ENCODE assay signal across 23 mouse cellular contexts in the genomic region with DNA sequence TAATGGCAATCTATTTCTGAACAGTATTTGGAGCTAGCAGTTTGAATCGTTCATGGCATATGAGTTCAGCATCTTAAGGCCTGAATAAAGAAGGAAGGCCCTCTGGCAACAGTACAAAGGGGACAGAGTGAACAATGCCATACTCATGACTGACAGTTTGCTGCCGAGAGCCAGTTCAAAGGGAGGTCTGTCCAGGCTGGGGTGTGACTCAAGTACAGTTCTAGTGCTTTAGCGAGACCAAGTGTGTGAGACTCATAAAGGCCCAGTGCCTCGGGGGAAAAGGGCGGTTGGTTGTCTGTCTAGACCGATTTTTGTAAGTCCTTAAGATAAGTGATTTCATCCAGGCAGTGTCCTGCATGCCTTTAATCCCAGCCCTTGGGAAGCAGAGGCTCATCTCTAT. TPM values are rescaled to one million over a fixed set of nuclear protein-coding genes. Genes with fewer than 3 reads are reported as not detected.
DNase-seq lines count a peak whose midpoint lies in the region; ATAC-seq lines count a peak whose summit lies in the region.
"Had no signal": no experiment of that assay in that cellular context is flagged by ENCODE, and none has a peak within 500 bp of the region (broad histone marks: within the 10 kb centered on the region; RNA-seq: fewer than 3 reads in every experiment).

No protein-coding gene starts in this region.

- ATAC-seq in hindbrain, embryonic 14.5 days (ENCODE audit: low FRiP score), result no peak
- ATAC-seq in midbrain, embryonic 14.5 days (ENCODE audit: low FRiP score, low TSS enrichment), result no peak
- ATAC-seq in midbrain, embryonic 16.5 days, result no peak
- ATAC-seq in megakaryocyte-erythroid progenitor cell, adult 5-6 weeks (replicated peaks; ENCODE audit: low FRiP score, low TSS enrichment, poor library complexity, severe bottlenecking), result no peak
- ATAC-seq: forebrain, embryonic 13.5 days; intestine, postnatal 0 days had no signal

- H3K4me1 ChIP-seq in hindbrain, embryonic 10.5 days (replicated peaks), result no peaks in the 10 kb centered on the region
- H3K4me1 ChIP-seq in hindbrain, embryonic 14.5 days (replicated peaks; ENCODE audit: control insufficient read depth, insufficient read depth, low read length), result no peaks in the 10 kb centered on the region
- no peaks in the 10 kb centered on the region for H3K4me1 ChIP-seq in midbrain, embryonic 14.5 days (ENCODE audit: control insufficient read depth, insufficient read depth, low read length)
- no peaks in the 10 kb centered on the region for H3K4me1 ChIP-seq in midbrain, embryonic 16.5 days (ENCODE audit: control insufficient read depth, insufficient read depth, low read length)
- H3K4me1 ChIP-seq: embryonic facial prominence, embryonic 12.5 days; heart, embryonic 10.5 days; hindbrain, embryonic 15.5 days; limb, embryonic 12.5 days; lung, embryonic 15.5 days had no signal

- H3K4me2 ChIP-seq in hindbrain, embryonic 14.5 days (replicated peaks), result no peak overlapping the region
- H3K4me2 ChIP-seq in midbrain, embryonic 14.5 days (ENCODE audit: low read length), result no peak overlapping the region
- no peak overlapping the region for H3K4me2 ChIP-seq in midbrain, embryonic 16.5 days (ENCODE audit: low read length)
- H3K4me2 ChIP-seq: embryonic facial prominence, embryonic 12.5 days; forebrain, embryonic 13.5 days; hindbrain, embryonic 15.5 days; limb, embryonic 12.5 days; lung, embryonic 15.5 days had no signal

- peaks cover 21% of the 10 kb centered on the region for H3K36me3 ChIP-seq in hindbrain, embryonic 10.5 days
- H3K36me3 ChIP-seq in hindbrain, embryonic 14.5 days (replicated peaks; ENCODE audit: control insufficient read depth, insufficient read depth), result peaks cover 31% of the 10 kb centered on the region
- peaks cover 16% of the 10 kb centered on the region for H3K36me3 ChIP-seq in midbrain, embryonic 14.5 days (ENCODE audit: control insufficient read depth, insufficient read depth, low read length)
- H3K36me3 ChIP-seq in midbrain, embryonic 16.5 days (ENCODE audit: control insufficient read depth, insufficient read depth, low read length), result peaks cover 15% of the 10 kb centered on the region

- H3K9me3 ChIP-seq in hindbrain, embryonic 10.5 days, result no peaks in the 10 kb centered on the region
- H3K9me3 ChIP-seq in hindbrain, embryonic 14.5 days (ENCODE audit: control insufficient read depth, low read length), result no peaks in the 10 kb centered on the region
- H3K9me3 ChIP-seq in midbrain, embryonic 14.5 days (ENCODE audit: control insufficient read depth, low read length), result no peaks in the 10 kb centered on the region
- no peaks in the 10 kb centered on the region for H3K9me3 ChIP-seq in midbrain, embryonic 16.5 days (replicated peaks; ENCODE audit: control insufficient read depth, low read length, poor library complexity, severe bottlenecking)
- H3K9me3 ChIP-seq: embryonic facial prominence, embryonic 12.5 days; forebrain, embryonic 13.5 days; heart, embryonic 10.5 days; hindbrain, embryonic 15.5 days; limb, embryonic 12.5 days; lung, embryonic 15.5 days had no signal

- H3K27ac ChIP-seq in hindbrain, embryonic 10.5 days, result no peak overlapping the region
- no peak overlapping the region for H3K27ac ChIP-seq in hindbrain, embryonic 14.5 days
- H3K27ac ChIP-seq in midbrain, embryonic 14.5 days (replicated peaks; ENCODE audit: low read depth, low read length), result no peak overlapping the region
- H3K27ac ChIP-seq in midbrain, embryonic 16.5 days (ENCODE audit: low read length), result no peak overlapping the region
- H3K27ac ChIP-seq: embryonic facial prominence, embryonic 12.5 days; forebrain, embryonic 13.5 days; heart, embryonic 10.5 days; hindbrain, embryonic 15.5 days; limb, embryonic 12.5 days; liver, embryonic 14.5 days; lung, embryonic 15.5 days had no signal

- DNase-seq in hindbrain, embryonic 10.5 days (ENCODE audit: low spot score), result peak; percentile 13
- no peak for DNase-seq in hindbrain, embryonic 14.5 days (ENCODE audit: low spot score)
- DNase-seq in midbrain, embryonic 14.5 days, result peak; percentile 10
- DNase-seq in R1 (ENCODE audit: low read depth, low spot score), result peak; percentile 29
- DNase-seq in layer of hippocampus, postnatal 10 days (ENCODE audit: low spot score in 2 of 2), result no peak
- DNase-seq in thymus, postnatal 0 days (ENCODE audit: low spot score), result no peak
- DNase-seq: B cell, adult 2 months; cerebellum, adult 9-10 months; heart, postnatal 10 days; lung, postnatal 4 days; right cerebral cortex, adult 18-20 months; thymus, postnatal 4 days had no signal

- H3K9ac ChIP-seq in hindbrain, embryonic 14.5 days, result no peak overlapping the region
- H3K9ac ChIP-seq in midbrain, embryonic 14.5 days (replicated peaks; ENCODE audit: low read length), result no peak overlapping the region
- no peak overlapping the region for H3K9ac ChIP-seq in midbrain, embryonic 16.5 days (ENCODE audit: low read depth, low read length)
- H3K9ac ChIP-seq: embryonic facial prominence, embryonic 12.5 days; forebrain, embryonic 13.5 days; hindbrain, embryonic 15.5 days; limb, embryonic 12.5 days; liver, embryonic 14.5 days; lung, embryonic 15.5 days had no signal

- H3K27me3 ChIP-seq in hindbrain, embryonic 10.5 days (ENCODE audit: insufficient read depth, poor library complexity, severe bottlenecking), result no peaks in the 10 kb centered on the region
- no peaks in the 10 kb centered on the region for H3K27me3 ChIP-seq in hindbrain, embryonic 14.5 days (ENCODE audit: control insufficient read depth, insufficient read depth, low read length)
- H3K27me3 ChIP-seq in midbrain, embryonic 14.5 days (ENCODE audit: control insufficient read depth, insufficient read depth, low read length), result no peaks in the 10 kb centered on the region
- no peaks in the 10 kb centered on the region for H3K27me3 ChIP-seq in midbrain, embryonic 16.5 days (ENCODE audit: control insufficient read depth, insufficient read depth, low read depth, low read length)
- H3K27me3 ChIP-seq: embryonic facial prominence, embryonic 12.5 days; forebrain, embryonic 13.5 days; hindbrain, embryonic 15.5 days; limb, embryonic 12.5 days; lung, embryonic 15.5 days had no signal

- no peak overlapping the region for H3K4me3 ChIP-seq in hindbrain, embryonic 10.5 days
- H3K4me3 ChIP-seq in hindbrain, embryonic 14.5 days (replicated peaks; ENCODE audit: low read length), result no peak overlapping the region
- H3K4me3 ChIP-seq in midbrain, embryonic 14.5 days (replicated peaks; ENCODE audit: low read depth, low read length), result no peak overlapping the region
- no peak overlapping the region for H3K4me3 ChIP-seq in midbrain, embryonic 16.5 days (ENCODE audit: low read depth, low read length)
- H3K4me3 ChIP-seq: embryonic facial prominence, embryonic 12.5 days; erythroblast, embryonic 14.5 days; forebrain, embryonic 13.5 days; heart, embryonic 10.5 days; hindbrain, embryonic 15.5 days; limb, embryonic 12.5 days; lung, embryonic 15.5 days had no signal

- WGBS in hindbrain, embryonic 10.5 days, result 74% methylated on average over 6 of the region's 6 CpGs
- 51% methylated on average over 6 of the region's 6 CpGs for WGBS in hindbrain, embryonic 14.5 days
- 53% methylated on average over 6 of the region's 6 CpGs for WGBS in midbrain, embryonic 14.5 days
- WGBS in midbrain, embryonic 16.5 days, result 52% methylated on average over 6 of the region's 6 CpGs

RNA-seq across cellular contexts. Expression of a gene that starts 7.7 kb away (rescaled TPM):
- polyA plus RNA-seq in hindbrain, embryonic 10.5 days (2016; fragmentation: Nextera tagmentation; extraction: Ambion mirVana), result 33.9 and 35.8 TPM in 2 replicates
- 42.0 and 42.8 TPM in 2 replicates for polyA plus RNA-seq in hindbrain, embryonic 14.5 days (2014; fragmentation: Nextera tagmentation; extraction: Ambion mirVana)
- 32.5 and 43.3 TPM in 2 replicates for polyA plus RNA-seq in midbrain, embryonic 14.5 days (2014; fragmentation: Nextera tagmentation; extraction: Ambion mirVana)
- 37.6 and 38.2 TPM in 2 replicates for polyA plus RNA-seq in midbrain, embryonic 16.5 days (2015; fragmentation: Nextera tagmentation; extraction: Ambion mirVana)
- total RNA-seq in layer of hippocampus, postnatal 10 days (2021), result 10 to 100 TPM; 49.8 to 52.0 TPM
- 46.8 and 53.6 TPM in 2 replicates for polyA plus RNA-seq in thymus, postnatal 0 days (2015; fragmentation: Nextera tagmentation; extraction: Ambion mirVana)
- total RNA-seq in megakaryocyte-erythroid progenitor cell, adult 5-6 weeks (2014; fragmentation: Nextera tagmentation), result 10.5 and 10.9 TPM in 2 replicates
- total RNA-seq in megakaryocyte-erythroid progenitor cell, adult 5-6 weeks (2017), result 10.1 and 14.7 TPM in 2 replicates

RNA-seq across cellular contexts. Expression of a gene that starts 29.7 kb away (rescaled TPM):
- polyA plus RNA-seq in hindbrain, embryonic 10.5 days (2016; fragmentation: Nextera tagmentation; extraction: Ambion mirVana), result 23.5 and 25.8 TPM in 2 replicates
- 16.5 and 16.6 TPM in 2 replicates for polyA plus RNA-seq in hindbrain, embryonic 14.5 days (2014; fragmentation: Nextera tagmentation; extraction: Ambion mirVana)
- polyA plus RNA-seq in midbrain, embryonic 14.5 days (2014; fragmentation: Nextera tagmentation; extraction: Ambion mirVana), result 24.5 and 27.3 TPM in 2 replicates
- polyA plus RNA-seq in midbrain, embryonic 16.5 days (2015; fragmentation: Nextera tagmentation; extraction: Ambion mirVana), result 22.8 and 24.8 TPM in 2 replicates
- total RNA-seq in layer of hippocampus, postnatal 10 days (2021), result 10 to 100 TPM; 12.2 to 13.4 TPM
- polyA plus RNA-seq in thymus, postnatal 0 days (2015; fragmentation: Nextera tagmentation; extraction: Ambion mirVana), result 22.8 and 26.4 TPM in 2 replicates
- 15.2 and 18.4 TPM in 2 replicates for total RNA-seq in megakaryocyte-erythroid progenitor cell, adult 5-6 weeks (2014; fragmentation: Nextera tagmentation)
- total RNA-seq in megakaryocyte-erythroid progenitor cell, adult 5-6 weeks (2017), result 9.8 and 10.2 TPM in 2 replicates

RNA-seq across cellular contexts. Expression of a gene that starts 30.2 kb away (rescaled TPM):
- polyA plus RNA-seq in hindbrain, embryonic 10.5 days (2016; fragmentation: Nextera tagmentation; extraction: Ambion mirVana), result 13.3 and 19.3 TPM in 2 replicates
- 21.2 and 24.4 TPM in 2 replicates for polyA plus RNA-seq in hindbrain, embryonic 14.5 days (2014; fragmentation: Nextera tagmentation; extraction: Ambion mirVana)
- 25.4 and 28.6 TPM in 2 replicates for polyA plus RNA-seq in midbrain, embryonic 14.5 days (2014; fragmentation: Nextera tagmentation; extraction: Ambion mirVana)
- polyA plus RNA-seq in midbrain, embryonic 16.5 days (2015; fragmentation: Nextera tagmentation; extraction: Ambion mirVana), result 14.3 and 17.3 TPM in 2 replicates
- 10 to 100 TPM; 50.1 to 54.9 TPM for total RNA-seq in layer of hippocampus, postnatal 10 days (2021)
- polyA plus RNA-seq in thymus, postnatal 0 days (2015; fragmentation: Nextera tagmentation; extraction: Ambion mirVana), result 15.4 and 21.7 TPM in 2 replicates
- total RNA-seq in megakaryocyte-erythroid progenitor cell, adult 5-6 weeks (2014; fragmentation: Nextera tagmentation), result 49.0 and 94.8 TPM in 2 replicates
- total RNA-seq in megakaryocyte-erythroid progenitor cell, adult 5-6 weeks (2017), result 38.3 and 44.9 TPM in 2 replicates

RNA-seq across cellular contexts. Expression of a gene that starts 39.2 kb away (rescaled TPM):
- 3.4 and 3.8 TPM in 2 replicates for polyA plus RNA-seq in hindbrain, embryonic 10.5 days (2016; fragmentation: Nextera tagmentation; extraction: Ambion mirVana)
- 12.1 and 13.4 TPM in 2 replicates for polyA plus RNA-seq in hindbrain, embryonic 14.5 days (2014; fragmentation: Nextera tagmentation; extraction: Ambion mirVana)
- polyA plus RNA-seq in midbrain, embryonic 14.5 days (2014; fragmentation: Nextera tagmentation; extraction: Ambion mirVana), result 12.8 and 14.0 TPM in 2 replicates
- polyA plus RNA-seq in midbrain, embryonic 16.5 days (2015; fragmentation: Nextera tagmentation; extraction: Ambion mirVana), result 6.6 and 7.0 TPM in 2 replicates
- total RNA-seq in layer of hippocampus, postnatal 10 days (2021), result 10 to 100 TPM; 49.2 to 51.0 TPM
- 12.3 and 21.5 TPM in 2 replicates for polyA plus RNA-seq in thymus, postnatal 0 days (2015; fragmentation: Nextera tagmentation; extraction: Ambion mirVana)
- 26.5 and 29.9 TPM in 2 replicates for total RNA-seq in megakaryocyte-erythroid progenitor cell, adult 5-6 weeks (2014; fragmentation: Nextera tagmentation)
- 25.1 and 40.5 TPM in 2 replicates for total RNA-seq in megakaryocyte-erythroid progenitor cell, adult 5-6 weeks (2017)

Comparison
In these comparisons a context has a peak if more than half of its experiments do, and no peak if none do; other contexts are left out.
1. DNase-seq: peak in hindbrain, embryonic 10.5 days (single experiment), midbrain, embryonic 14.5 days (single experiment) and R1 (single experiment); none in hindbrain, embryonic 14.5 days (single experiment), layer of hippocampus, postnatal 10 days (0 of 2) and thymus, postnatal 0 days (single experiment).